Mouse (Mus musculus): Measurements from ENCODE around the gene Tpcn1. TPM values are rescaled to one million over a fixed set of nuclear protein-coding genes. Genes with fewer than 3 reads are reported as not detected.

The Tpcn1 gene
- polyA plus RNA-seq, 1 experiment from 2014 or later: 31.5 TPM

DNA sequence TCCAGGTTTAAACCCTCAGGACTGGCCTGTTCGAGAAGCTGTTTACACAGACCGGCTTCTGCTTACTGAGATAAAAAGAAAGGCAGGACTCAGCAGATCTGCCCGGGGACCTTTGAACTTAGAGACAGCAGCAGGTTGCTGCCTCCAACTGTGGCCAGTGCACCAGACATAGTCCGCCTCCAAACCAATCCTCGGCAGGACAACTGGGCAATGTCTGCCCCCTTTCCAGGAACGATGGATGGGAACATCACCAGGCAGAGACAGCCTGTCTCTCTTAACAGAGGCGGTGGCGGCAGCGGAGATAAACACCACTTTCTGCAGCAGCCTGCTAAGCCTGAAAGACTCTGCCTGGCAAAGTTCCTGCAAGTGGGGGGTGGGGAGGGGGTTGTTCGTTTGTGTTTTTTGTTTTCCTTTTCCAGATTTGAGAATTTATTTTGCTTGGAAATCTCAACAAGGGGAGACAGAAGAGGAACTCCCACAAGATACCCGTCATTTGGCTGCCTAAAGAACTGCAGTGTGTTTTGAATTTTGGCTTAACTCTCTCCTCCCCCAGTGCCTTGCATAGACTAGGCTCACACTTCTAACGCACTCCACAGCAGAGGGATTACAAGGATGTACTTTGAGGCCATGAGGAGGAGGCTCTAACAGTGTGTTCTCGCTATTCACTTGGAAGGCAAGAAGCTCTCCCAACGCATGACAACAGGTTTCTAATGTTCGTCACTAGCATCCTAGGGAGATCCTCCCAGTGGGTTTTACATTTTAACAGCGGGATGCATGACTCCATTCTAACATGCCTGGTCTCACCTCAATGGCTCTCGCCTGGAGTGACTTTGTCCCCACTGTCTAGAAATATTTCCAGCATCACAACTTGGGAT, 1.5 kb downstream of the Tpcn1 start:
- Histone ChIP-seq H3K9ac (ENCODE audit: low read depth, low read length) (peak overlapping the region; percentile 27; the same call in 1 of the 2 replicates), H3K4me1 (replicated peaks; ENCODE audit: control insufficient read depth, insufficient read depth, low read length) (peaks cover 9% of the 10 kb centered on the region), H3K36me3 (ENCODE audit: control insufficient read depth, insufficient read depth) (peaks cover 20% of the 10 kb centered on the region), H3K4me2 (replicated peaks; ENCODE audit: low read depth) (peak overlapping the region; percentile 91), H3K4me3 (ENCODE audit: low read depth, low read length) (peak overlapping the region; percentile 84), H3K27ac (ENCODE audit: low read depth, low read length) (peak overlapping the region; percentile 88), H3K27me3 (replicated peaks; ENCODE audit: control insufficient read depth, insufficient read depth, low read length) (no peaks in the 10 kb centered on the region), H3K9me3 (ENCODE audit: control insufficient read depth) (no peaks in the 10 kb centered on the region)
- TF ChIP-seq CTCF (IDR thresholded peaks at IDR 0.05; ENCODE audit: low read depth): no peak
- peak; percentile 41 for ATAC-seq
- WGBS: 7% methylated on average over 17 of the region's 17 CpGs

DNA sequence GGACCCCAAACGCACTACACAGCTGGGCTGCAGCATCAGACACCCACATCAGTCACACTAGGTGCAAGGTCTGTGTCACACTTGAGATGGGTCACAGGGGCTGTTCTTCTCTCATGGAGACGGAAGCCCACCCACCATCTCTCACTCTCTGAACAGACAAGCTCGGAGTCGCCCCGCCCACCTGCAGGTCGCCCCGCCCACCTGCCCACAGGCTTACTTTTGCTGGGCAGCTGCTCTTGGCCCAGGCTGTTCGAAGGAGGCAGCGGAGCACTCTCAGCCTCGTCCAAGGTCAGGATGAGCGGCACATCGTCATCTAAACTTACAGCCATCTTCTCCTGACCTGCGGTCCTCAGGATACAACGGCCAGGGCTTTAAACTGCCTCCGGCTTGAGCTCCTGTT, 3.5 kb downstream of the Tpcn1 start:
- Histone ChIP-seq H3K4me3 (ENCODE audit: low read depth, low read length) (no peak overlapping the region), H3K4me2 (replicated peaks; ENCODE audit: low read depth) (no peak overlapping the region), H3K36me3 (ENCODE audit: control insufficient read depth, insufficient read depth) (peaks cover 33% of the 10 kb centered on the region), H3K9ac (ENCODE audit: low read depth, low read length) (no peak overlapping the region), H3K27me3 (replicated peaks; ENCODE audit: control insufficient read depth, insufficient read depth, low read length) (no peaks in the 10 kb centered on the region), H3K9me3 (ENCODE audit: control insufficient read depth) (no peaks in the 10 kb centered on the region), H3K27ac (ENCODE audit: low read depth, low read length) (no peak overlapping the region), H3K4me1 (replicated peaks; ENCODE audit: control insufficient read depth, insufficient read depth, low read length) (peaks cover 9% of the 10 kb centered on the region)
- WGBS: 59% methylated on average over 15 of the region's 15 CpGs
- TF ChIP-seq CTCF (IDR thresholded peaks at IDR 0.05; ENCODE audit: low read depth): no peak
- ATAC-seq: no peak

DNA sequence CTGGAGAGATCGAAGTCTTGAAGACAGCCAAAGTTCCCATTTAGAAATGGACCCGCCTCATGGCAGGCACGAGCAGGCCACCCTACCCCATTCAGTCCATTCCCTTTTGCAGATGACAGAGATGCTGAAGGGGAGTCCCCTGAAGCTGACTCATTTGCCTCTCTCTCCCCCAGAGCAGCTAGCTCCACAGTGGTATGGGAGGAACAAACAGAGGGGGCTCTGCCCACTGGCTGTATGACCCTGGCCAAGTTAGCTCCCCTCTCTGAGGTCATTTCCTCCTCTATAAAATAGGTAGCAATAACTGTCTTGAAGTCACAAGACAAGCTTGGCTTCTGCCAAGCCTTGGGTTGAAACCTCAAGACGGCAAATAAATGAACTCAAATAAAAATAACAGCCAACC, 5.0 kb downstream of the Tpcn1 start:
- no peak for ATAC-seq
- Histone ChIP-seq H3K4me2 (replicated peaks; ENCODE audit: low read depth) (no peak overlapping the region), H3K27me3 (replicated peaks; ENCODE audit: control insufficient read depth, insufficient read depth, low read length) (no peaks in the 10 kb centered on the region), H3K36me3 (ENCODE audit: control insufficient read depth, insufficient read depth) (peaks cover 35% of the 10 kb centered on the region), H3K9me3 (ENCODE audit: control insufficient read depth) (no peaks in the 10 kb centered on the region), H3K4me3 (ENCODE audit: low read depth, low read length) (no peak overlapping the region), H3K27ac (ENCODE audit: low read depth, low read length) (peak overlapping the region; percentile 21; the same call in 1 of the 2 replicates), H3K9ac (ENCODE audit: low read depth, low read length) (no peak overlapping the region), H3K4me1 (replicated peaks; ENCODE audit: control insufficient read depth, insufficient read depth, low read length) (peaks cover 9% of the 10 kb centered on the region)
- TF ChIP-seq CTCF (IDR thresholded peaks at IDR 0.05; ENCODE audit: low read depth): no peak
- 87% methylated on average over 4 of the region's 4 CpGs for WGBS

DNA sequence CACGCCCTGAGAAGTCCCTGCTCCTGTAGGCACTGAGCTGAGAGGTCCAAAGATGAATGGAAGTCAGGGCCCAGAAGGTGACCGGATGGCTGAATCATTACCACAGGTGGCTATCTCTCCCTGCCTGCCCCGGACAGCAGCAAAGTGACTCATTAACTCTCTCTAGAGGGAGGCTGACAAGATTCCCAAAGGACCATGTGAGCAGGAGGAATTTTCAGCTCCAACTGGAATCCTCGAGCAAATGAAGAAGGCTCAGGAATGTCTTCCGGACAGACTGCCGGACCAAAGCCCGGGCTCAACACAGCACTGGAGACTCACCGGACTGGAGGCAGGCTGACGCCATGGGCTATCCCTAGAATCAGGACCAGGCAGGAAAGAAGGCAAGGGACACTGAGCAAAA, 6.5 kb downstream of the Tpcn1 start:
- Histone ChIP-seq H3K4me3 (ENCODE audit: low read depth, low read length) (no peak overlapping the region), H3K27me3 (replicated peaks; ENCODE audit: control insufficient read depth, insufficient read depth, low read length) (no peaks in the 10 kb centered on the region), H3K36me3 (ENCODE audit: control insufficient read depth, insufficient read depth) (peaks cover 35% of the 10 kb centered on the region), H3K4me2 (replicated peaks; ENCODE audit: low read depth) (no peak overlapping the region), H3K4me1 (replicated peaks; ENCODE audit: control insufficient read depth, insufficient read depth, low read length) (peaks cover 8% of the 10 kb centered on the region), H3K27ac (ENCODE audit: low read depth, low read length) (peak overlapping the region; percentile 50; the same call in 1 of the 2 replicates), H3K9me3 (ENCODE audit: control insufficient read depth) (no peaks in the 10 kb centered on the region), H3K9ac (ENCODE audit: low read depth, low read length) (no peak overlapping the region)
- no peak for ATAC-seq
- no peak for TF ChIP-seq CTCF (IDR thresholded peaks at IDR 0.05; ENCODE audit: low read depth)
- WGBS: 61% methylated on average over 9 of the region's 9 CpGs

DNA sequence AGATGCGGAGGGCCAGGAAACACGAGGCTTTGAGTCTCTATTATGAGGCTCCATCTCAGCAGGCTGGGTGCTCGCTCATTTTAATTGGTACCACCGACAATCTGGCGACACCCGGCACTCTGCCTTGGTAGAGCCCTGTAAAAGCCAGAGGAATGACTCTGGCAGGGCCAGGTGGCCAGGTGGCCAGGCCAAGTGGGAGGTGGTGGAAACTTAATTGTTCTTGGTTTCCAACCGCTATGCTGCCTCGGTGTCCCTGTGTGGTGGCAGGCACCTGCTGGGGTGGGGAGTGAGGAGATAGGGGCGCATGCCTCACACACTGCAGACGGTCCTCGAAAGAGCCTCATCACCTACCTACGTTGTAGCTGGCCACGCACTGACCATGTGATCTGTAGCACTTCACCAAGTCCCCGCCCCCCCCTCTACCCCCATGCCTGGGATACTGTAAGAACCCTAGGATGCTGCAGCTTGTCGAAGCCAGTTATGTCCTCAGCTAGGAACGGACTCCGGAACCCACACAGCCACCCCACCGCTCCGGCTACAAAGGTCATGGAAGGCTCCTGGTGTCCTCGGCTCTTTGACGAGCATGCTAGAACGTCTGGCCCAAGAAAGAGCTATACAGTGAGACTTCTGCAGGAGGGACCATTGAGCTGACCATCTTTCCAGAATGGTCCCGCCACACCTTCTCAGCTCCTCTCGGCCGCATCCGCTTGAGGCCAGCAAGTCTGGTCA, 8.4 kb downstream of the Tpcn1 start:
- no peak for TF ChIP-seq CTCF (IDR thresholded peaks at IDR 0.05; ENCODE audit: low read depth)
- Histone ChIP-seq H3K36me3 (ENCODE audit: control insufficient read depth, insufficient read depth) (peaks cover 36% of the 10 kb centered on the region), H3K27ac (ENCODE audit: low read depth, low read length) (peak overlapping the region; percentile 83), H3K4me1 (replicated peaks; ENCODE audit: control insufficient read depth, insufficient read depth, low read length) (peaks cover 3% of the 10 kb centered on the region; the same call in 1 of the 2 replicates), H3K4me3 (ENCODE audit: low read depth, low read length) (no peak overlapping the region), H3K9me3 (ENCODE audit: control insufficient read depth) (no peaks in the 10 kb centered on the region), H3K9ac (ENCODE audit: low read depth, low read length) (no peak overlapping the region), H3K27me3 (replicated peaks; ENCODE audit: control insufficient read depth, insufficient read depth, low read length) (no peaks in the 10 kb centered on the region), H3K4me2 (replicated peaks; ENCODE audit: low read depth) (0 out of 2 replicates have a peak overlapping the region, but pooled peaks have one; percentile 2)
- no peak for ATAC-seq
- 89% methylated on average over 26 of the region's 26 CpGs for WGBS

DNA sequence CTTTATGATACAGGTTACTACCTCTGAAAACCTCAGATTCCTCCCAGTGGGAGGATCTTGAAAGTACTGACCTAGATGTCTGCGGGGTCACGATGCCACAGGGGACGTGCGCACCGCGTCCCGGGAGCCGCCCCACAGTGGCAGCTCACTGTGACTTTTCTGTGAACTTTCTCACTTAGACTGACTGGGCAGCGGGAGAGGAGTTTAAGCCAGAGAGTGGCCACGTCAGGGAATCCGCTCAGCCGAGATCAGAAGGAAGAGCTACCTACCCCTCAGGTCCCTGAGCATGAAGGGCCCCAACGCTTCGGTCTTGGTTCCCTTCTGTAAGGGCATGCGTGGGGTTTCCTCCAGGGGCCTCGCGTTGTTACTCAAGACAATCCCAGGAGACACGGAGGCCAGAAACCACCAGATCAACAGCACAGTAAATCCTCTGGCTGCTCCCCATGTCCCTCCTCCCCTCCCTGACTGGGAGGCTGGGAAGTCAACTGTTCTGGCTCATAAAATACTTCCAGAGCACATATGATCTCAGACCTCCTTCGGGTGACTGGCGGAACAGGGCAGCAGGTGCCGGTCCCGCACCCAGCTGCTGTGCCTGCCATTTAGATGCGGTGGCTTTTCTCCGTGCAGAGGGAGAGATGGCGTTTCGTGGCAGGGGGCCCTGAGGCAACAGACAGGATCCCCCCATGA, 9.1 kb downstream of the Tpcn1 start:
- Histone ChIP-seq H3K4me3 (ENCODE audit: low read depth, low read length) (no peak overlapping the region), H3K4me2 (replicated peaks; ENCODE audit: low read depth) (peak overlapping the region; percentile 2; the same call in 1 of the 2 replicates), H3K9ac (ENCODE audit: low read depth, low read length) (no peak overlapping the region), H3K9me3 (ENCODE audit: control insufficient read depth) (no peaks in the 10 kb centered on the region), H3K27ac (ENCODE audit: low read depth, low read length) (peak overlapping the region; percentile 83), H3K36me3 (ENCODE audit: control insufficient read depth, insufficient read depth) (peaks cover 39% of the 10 kb centered on the region), H3K27me3 (replicated peaks; ENCODE audit: control insufficient read depth, insufficient read depth, low read length) (no peaks in the 10 kb centered on the region), H3K4me1 (replicated peaks; ENCODE audit: control insufficient read depth, insufficient read depth, low read length) (peaks cover 3% of the 10 kb centered on the region; the same call in 1 of the 2 replicates)
- peak; percentile 34 for ATAC-seq
- WGBS: 39% methylated on average over 26 of the region's 26 CpGs
- no peak for TF ChIP-seq CTCF (IDR thresholded peaks at IDR 0.05; ENCODE audit: low read depth)

Measured in intestine, postnatal 0 days (tissue).